Mouse (Mus musculus): ENCODE results near the gene Rpusd4.
A peak's percentile ranks its signal among the peaks of the same experiment; 100 is the strongest.

Rpusd4 gene

GRCm38 (mm10) chr9:35286351-35286750 lies 18.7 kb downstream of the Rpusd4 start:
- no peak for DNase-seq (ENCODE audit: low spot score)

GRCm38 (mm10) chr9:35289992-35290391 lies 22.3 kb downstream of the Rpusd4 start:
- no peak for DNase-seq (ENCODE audit: low spot score)

GRCm38 (mm10) chr9:35290417-35290816 lies 22.8 kb downstream of the Rpusd4 start:
- no peak for DNase-seq (ENCODE audit: low spot score)

- no peak for DNase-seq (ENCODE audit: low spot score)
Measured at GRCm38 (mm10) chr9:35290916-35291315, 23.3 kb downstream of the Rpusd4 start.

- no peak for DNase-seq (ENCODE audit: low spot score)
Measured at GRCm38 (mm10) chr9:35293465-35293864, 25.8 kb downstream of the Rpusd4 start.

- no peak for DNase-seq (ENCODE audit: low spot score)
Measured at GRCm38 (mm10) chr9:35297791-35298190, 30.1 kb downstream of the Rpusd4 start.

- DNase-seq (ENCODE audit: low spot score): no peak
Measured at GRCm38 (mm10) chr9:35302172-35302571, 34.5 kb downstream of the Rpusd4 start.

- no peak for DNase-seq (ENCODE audit: low spot score)
Measured at GRCm38 (mm10) chr9:35307461-35307860, 39.8 kb downstream of the Rpusd4 start.

GRCm38 (mm10) chr9:35310377-35310776 lies 42.7 kb downstream of the Rpusd4 start:
- no peak for DNase-seq (ENCODE audit: low spot score)

- peak; percentile 69 for DNase-seq (ENCODE audit: low spot score)
Measured at GRCm38 (mm10) chr9:35312516-35312915, 44.9 kb downstream of the Rpusd4 start.

- no peak for DNase-seq (ENCODE audit: low spot score)
Measured at GRCm38 (mm10) chr9:35313601-35314000, 45.9 kb downstream of the Rpusd4 start.

- DNase-seq (ENCODE audit: low spot score): no peak
Measured at GRCm38 (mm10) chr9:35314254-35314653, 46.6 kb downstream of the Rpusd4 start.

- DNase-seq (ENCODE audit: low spot score): no peak
Measured at GRCm38 (mm10) chr9:35316771-35317211, 49.1 kb downstream of the Rpusd4 start.

- no peak for DNase-seq (ENCODE audit: low spot score)
Measured at GRCm38 (mm10) chr9:35317233-35317980, 49.7 kb downstream of the Rpusd4 start.

GRCm38 (mm10) chr9:35318537-35319172 lies 51.0 kb downstream of the Rpusd4 start:
- DNase-seq (ENCODE audit: low spot score): no peak

GRCm38 (mm10) chr9:35320288-35320687 lies 52.6 kb downstream of the Rpusd4 start:
- DNase-seq (ENCODE audit: low spot score): no peak

- no peak for DNase-seq (ENCODE audit: low spot score)
Measured at GRCm38 (mm10) chr9:35323974-35324373, 56.3 kb downstream of the Rpusd4 start.

- DNase-seq (ENCODE audit: low spot score): no peak
Measured at GRCm38 (mm10) chr9:35324571-35324970, 56.9 kb downstream of the Rpusd4 start.

GRCm38 (mm10) chr9:35326644-35327263 lies 59.1 kb downstream of the Rpusd4 start:
- no peak for DNase-seq (ENCODE audit: low spot score)

Measured in testis, postnatal 10 days (tissue).